Mouse (Mus musculus) embryonic facial prominence, embryonic 13.5 days (tissue): ENCODE data around the gene B230217C12Rik. TPM values are rescaled to one million over a fixed set of nuclear protein-coding genes. Genes with fewer than 3 reads are reported as not detected.
A peak's percentile ranks its signal among the peaks of the same experiment; 100 is the strongest.

Experiments used
- ATAC-seq: fragments of 200-750 bp; cut with Nextera tagmentation; 2 replicates; pipeline ENCODE4 v1.8.0; 2017; ENCODE audit warnings: low read depth; ENCODE audit not compliant: insufficient number of reproducible peaks, insufficient read depth, low FRiP score, low TSS enrichment
- H3K27ac ChIP-seq: fragments of 300-500 bp; sonication (generic); 2 replicates; pipeline ENCODE4 v1.5.1; 2015; ENCODE audit warnings: moderate library complexity, mild to moderate bottlenecking, inconsistent platforms
- H3K27me3 ChIP-seq: fragments of 300-500 bp; sonication (generic); 2 replicates; pipeline ENCODE4 v1.6.1; 2015; ENCODE audit warnings: mild to moderate bottlenecking, inconsistent platforms
- H3K36me3 ChIP-seq: fragments of 300-500 bp; sonication (generic); 2 replicates; pipeline ENCODE4 v1.6.1; 2015; ENCODE audit warnings: mild to moderate bottlenecking, inconsistent platforms
- H3K4me1 ChIP-seq: fragments of 300-500 bp; sonication (generic); 2 replicates; pipeline ENCODE4 v1.6.1; 2015; ENCODE audit warnings: inconsistent platforms
- H3K4me2 ChIP-seq: fragments of 300-500 bp; sonication (generic); 2 replicates; pipeline ENCODE4 v1.6.1; 2015; ENCODE audit warnings: moderate library complexity, mild to moderate bottlenecking, inconsistent platforms
- H3K4me3 ChIP-seq: fragments of 300-500 bp; sonication (generic); 2 replicates; pipeline ENCODE4 v1.5.1; 2015; ENCODE audit warnings: mild to moderate bottlenecking, inconsistent platforms
- H3K9ac ChIP-seq: fragments of 300-500 bp; sonication (generic); 2 replicates; pipeline ENCODE4 v1.6.1; 2015; ENCODE audit warnings: mild to moderate bottlenecking, inconsistent platforms
- H3K9me3 ChIP-seq: fragments of 300-500 bp; sonication (generic); 2 replicates; pipeline ENCODE4 v1.6.1; 2016; ENCODE audit warnings: inconsistent platforms
- WGBS: fragments of 180-500 bp; shearing (Covaris S2); methylation state at CpG from one replicate; pipeline ENCODE4 v1.1.7; 2015; ENCODE audit warnings: mixed read lengths; 5-methylcytosine and 5-hydroxymethylcytosine counted together
- polyA plus RNA-seq: library from polyadenylated mRNA; unstranded; fragments of >200 nt; fragmentation: Nextera tagmentation; extraction: Ambion mirVana; gene quantifications from 2 replicates; pipeline ENCODE4 v1.2.1, GENCODE M21; 2015

Gene B230217C12Rik
- polyA plus RNA-seq, 1 experiment from 2014 or later, result 11.8 TPM

DNA sequence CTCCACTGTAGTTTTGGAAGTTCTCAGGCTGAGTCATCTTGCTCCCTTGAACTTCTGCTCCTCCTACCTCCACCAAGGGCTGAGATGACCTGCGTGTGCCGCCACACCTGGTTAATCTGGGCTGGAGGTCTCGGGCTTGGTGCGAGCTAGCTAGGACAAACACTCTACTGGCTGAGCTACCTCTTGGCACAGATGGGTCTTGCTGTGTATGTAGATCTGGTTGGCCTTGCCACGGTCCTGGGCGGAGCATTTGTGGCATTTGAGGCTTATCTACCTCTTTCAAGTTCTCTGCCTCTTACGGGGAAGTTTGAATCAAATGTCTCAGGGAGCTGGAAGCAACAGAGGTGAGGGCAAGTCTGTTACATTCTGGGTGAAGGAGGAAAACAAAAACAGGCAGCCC lies 30.2 kb upstream of the B230217C12Rik start:
- H3K9me3 ChIP-seq, result no peaks in the 10 kb centered on the region
- H3K27ac ChIP-seq, result no peak overlapping the region; the same call in 1 of the 2 replicates
- no peaks in the 10 kb centered on the region for H3K27me3 ChIP-seq
- H3K4me2 ChIP-seq, result no peak overlapping the region
- H3K36me3 ChIP-seq, result peaks cover 65% of the 10 kb centered on the region
- no peak overlapping the region for H3K9ac ChIP-seq
- no peak overlapping the region for H3K4me3 ChIP-seq
- WGBS, result 59% methylated on average over 7 of the region's 7 CpGs
- ATAC-seq, result no peak
- H3K4me1 ChIP-seq, result peaks cover 90% of the 10 kb centered on the region

DNA sequence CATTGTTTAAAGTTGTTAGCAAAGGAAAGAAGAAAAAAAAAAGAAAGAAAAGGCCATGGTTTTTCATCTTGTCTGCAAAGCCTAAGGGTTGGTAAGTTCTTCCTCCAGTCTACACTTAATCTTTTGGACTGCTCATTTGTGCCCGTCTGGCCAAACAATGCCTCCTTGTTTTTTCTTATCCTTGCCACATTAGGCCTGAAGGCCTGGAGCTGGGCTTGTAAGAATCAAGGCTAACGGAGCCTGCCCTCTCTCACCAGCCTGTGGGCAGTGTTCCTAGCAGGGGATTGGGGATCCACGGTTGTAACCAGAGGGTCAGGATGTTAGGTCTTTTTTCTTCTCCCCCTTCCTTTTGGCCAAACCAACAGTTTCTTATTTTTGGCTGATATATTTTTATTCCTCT lies 29.6 kb upstream of the B230217C12Rik start:
- H3K27ac ChIP-seq, result no peak overlapping the region
- no peaks in the 10 kb centered on the region for H3K27me3 ChIP-seq
- peaks cover 71% of the 10 kb centered on the region for H3K36me3 ChIP-seq
- no peak overlapping the region for H3K4me2 ChIP-seq
- no peaks in the 10 kb centered on the region for H3K9me3 ChIP-seq
- H3K9ac ChIP-seq, result no peak overlapping the region
- peaks cover 90% of the 10 kb centered on the region for H3K4me1 ChIP-seq
- no peak for ATAC-seq
- H3K4me3 ChIP-seq, result no peak overlapping the region
- 21% methylated on average over 3 of the region's 3 CpGs for WGBS

DNA sequence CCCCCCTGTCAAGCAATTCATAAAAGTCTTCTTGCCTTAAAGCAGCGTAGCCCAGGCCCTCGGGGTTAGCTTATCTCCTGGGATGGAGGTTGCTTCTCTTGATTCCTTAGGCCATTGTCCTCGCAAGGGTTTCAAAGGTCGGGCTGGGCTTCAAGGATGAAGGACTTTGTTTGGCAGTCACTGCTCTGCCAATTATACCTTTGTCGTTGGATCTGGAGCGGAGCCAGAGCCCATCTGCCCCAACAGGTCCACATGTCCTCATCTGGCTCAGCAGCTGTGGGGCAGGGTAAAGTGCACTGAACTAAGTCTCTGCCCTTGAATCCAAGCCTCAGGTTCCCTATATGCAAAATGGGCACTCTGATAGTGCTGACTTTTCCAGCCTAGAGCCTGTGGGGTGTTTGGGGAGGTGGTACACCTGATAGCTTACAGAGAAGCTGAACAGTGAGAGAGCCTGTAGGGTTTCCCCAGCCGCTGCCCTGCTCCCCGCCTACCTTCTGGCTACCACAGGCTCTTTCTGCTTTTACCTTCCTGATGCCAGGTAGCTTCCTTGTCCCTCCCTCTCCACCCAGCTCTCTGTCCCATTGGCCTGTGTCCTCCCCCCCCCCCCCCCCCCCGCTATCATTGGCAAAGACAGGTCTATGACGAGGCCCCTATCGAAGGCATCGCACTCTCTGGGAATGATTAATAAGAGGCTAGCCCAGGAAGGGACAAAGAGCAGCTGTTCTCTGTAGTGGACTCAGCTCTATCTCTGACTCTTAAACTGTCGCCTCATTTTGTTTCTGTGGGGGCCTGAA lies 28.8 kb upstream of the B230217C12Rik start:
- ATAC-seq, result no peak
- Histone ChIP-seq H3K27ac (0 out of 2 replicates have a peak overlapping the region, but pooled peaks have one; percentile 22), H3K27me3 (no peaks in the 10 kb centered on the region), H3K9ac (0 out of 2 replicates have a peak overlapping the region, but pooled peaks have one; percentile 36), H3K4me1 (peaks cover 90% of the 10 kb centered on the region), H3K4me2 (peak overlapping the region; percentile 24), H3K9me3 (no peaks in the 10 kb centered on the region), H3K4me3 (no peak overlapping the region), H3K36me3 (peaks cover 71% of the 10 kb centered on the region)
- 28% methylated on average over 13 of the region's 13 CpGs for WGBS

DNA sequence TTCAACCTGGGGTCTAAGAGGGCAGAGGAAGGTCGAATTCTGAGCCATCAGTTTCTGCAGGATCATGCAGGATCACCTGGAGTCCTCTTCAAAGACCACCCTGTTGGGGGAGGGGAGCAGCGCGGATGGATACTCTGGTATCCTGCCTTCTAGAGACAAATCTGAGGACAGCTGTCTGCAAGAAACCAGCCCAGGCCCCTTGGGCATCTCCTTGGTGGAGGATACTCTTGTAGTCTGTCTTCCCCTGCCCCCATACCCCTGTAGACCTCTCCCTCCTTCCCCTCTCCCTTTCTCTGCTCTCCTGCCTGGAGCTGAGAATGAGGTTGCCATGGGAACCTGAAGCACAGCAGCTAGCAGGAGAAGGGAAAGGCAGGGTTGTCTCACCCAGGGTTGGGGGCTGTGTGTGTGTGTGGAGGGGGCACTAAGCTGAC lies 28.1 kb upstream of the B230217C12Rik start:
- no peak for ATAC-seq
- Histone ChIP-seq H3K9ac (peak overlapping the region; percentile 27; the same call in 1 of the 2 replicates), H3K36me3 (peaks cover 69% of the 10 kb centered on the region), H3K9me3 (no peaks in the 10 kb centered on the region), H3K4me1 (peaks cover 92% of the 10 kb centered on the region), H3K27me3 (no peaks in the 10 kb centered on the region), H3K4me2 (peak overlapping the region; percentile 24), H3K27ac (peak overlapping the region; percentile 22; the same call in 1 of the 2 replicates), H3K4me3 (no peak overlapping the region)
- WGBS, result 30% methylated on average over 3 of the region's 3 CpGs

DNA sequence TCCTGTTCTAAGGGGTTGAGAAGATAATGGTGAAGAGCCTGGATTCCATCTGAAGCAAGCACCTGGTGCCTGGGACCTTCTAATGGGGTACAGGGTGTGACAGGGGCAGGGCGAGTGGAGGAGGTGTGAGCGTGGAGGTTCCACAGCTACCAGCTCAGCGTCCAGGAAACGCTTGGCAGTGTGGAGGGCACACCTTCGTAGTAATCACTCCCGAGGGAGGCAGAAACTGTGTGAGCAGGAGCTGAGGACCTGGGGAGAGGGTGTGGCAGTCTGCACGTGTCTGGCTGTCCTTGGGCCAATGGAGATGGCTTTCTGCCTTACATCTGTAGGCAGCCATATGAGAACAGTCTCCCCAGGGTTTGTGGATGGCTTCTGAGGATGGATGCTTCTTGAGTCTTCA lies 27.5 kb upstream of the B230217C12Rik start:
- H3K36me3 ChIP-seq, result peaks cover 70% of the 10 kb centered on the region
- H3K27me3 ChIP-seq, result no peaks in the 10 kb centered on the region
- H3K4me1 ChIP-seq, result peaks cover 92% of the 10 kb centered on the region
- peak overlapping the region; percentile 22; the same call in 1 of the 2 replicates for H3K27ac ChIP-seq
- H3K9me3 ChIP-seq, result no peaks in the 10 kb centered on the region
- no peak overlapping the region for H3K4me2 ChIP-seq
- no peak for ATAC-seq
- H3K9ac ChIP-seq, result 0 out of 2 replicates have a peak overlapping the region, but pooled peaks have one; percentile 27
- H3K4me3 ChIP-seq, result no peak overlapping the region
- WGBS, result 56% methylated on average over 7 of the region's 7 CpGs

DNA sequence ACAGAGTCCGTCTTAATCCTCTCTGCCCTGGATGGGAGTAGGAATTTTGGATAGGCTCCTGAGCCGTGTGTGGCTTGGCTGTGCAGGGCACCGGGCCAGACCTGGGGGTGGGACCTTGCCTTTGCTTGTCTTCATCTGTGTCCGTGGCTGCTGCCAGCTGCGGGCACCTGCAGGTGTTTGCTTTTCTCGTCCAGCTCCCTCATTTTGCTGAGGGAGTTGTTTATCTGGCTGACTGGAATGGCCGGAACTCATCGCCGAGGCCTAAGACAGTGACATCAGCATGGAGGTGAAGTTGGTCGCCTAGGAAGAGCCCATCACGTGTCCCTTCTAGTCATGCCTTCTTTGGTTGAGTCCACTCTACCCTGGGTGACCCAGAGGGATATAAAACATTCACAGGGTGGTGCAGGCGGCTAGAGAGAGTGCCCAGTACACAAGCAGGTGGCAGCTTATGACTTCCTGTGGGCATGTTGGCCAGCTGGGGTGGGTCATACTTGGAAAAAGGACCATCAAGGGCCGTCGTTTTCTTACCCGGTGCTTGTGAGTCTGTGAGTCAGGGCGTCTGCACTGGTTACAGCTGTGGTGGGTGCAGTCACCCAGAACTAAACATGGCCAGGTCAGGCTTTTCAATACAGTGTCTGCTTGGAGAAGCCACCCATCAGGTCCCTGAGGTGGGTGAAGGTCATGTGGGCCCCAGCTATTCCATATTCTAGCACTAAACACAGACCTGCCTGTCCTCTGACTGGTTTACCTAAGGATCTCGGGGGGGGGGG lies 26.6 kb upstream of the B230217C12Rik start:
- no peak for ATAC-seq
- H3K4me3 ChIP-seq, result no peak overlapping the region
- H3K9ac ChIP-seq, result 0 out of 2 replicates have a peak overlapping the region, but pooled peaks have one; percentile 27
- no peaks in the 10 kb centered on the region for H3K9me3 ChIP-seq
- peaks cover 70% of the 10 kb centered on the region for H3K36me3 ChIP-seq
- peaks cover 92% of the 10 kb centered on the region for H3K4me1 ChIP-seq
- H3K27me3 ChIP-seq, result no peaks in the 10 kb centered on the region
- H3K27ac ChIP-seq, result no peak overlapping the region; the same call in 1 of the 2 replicates
- no peak overlapping the region for H3K4me2 ChIP-seq
- 80% methylated on average over 17 of the region's 17 CpGs for whole genome bisulfite sequencing

DNA sequence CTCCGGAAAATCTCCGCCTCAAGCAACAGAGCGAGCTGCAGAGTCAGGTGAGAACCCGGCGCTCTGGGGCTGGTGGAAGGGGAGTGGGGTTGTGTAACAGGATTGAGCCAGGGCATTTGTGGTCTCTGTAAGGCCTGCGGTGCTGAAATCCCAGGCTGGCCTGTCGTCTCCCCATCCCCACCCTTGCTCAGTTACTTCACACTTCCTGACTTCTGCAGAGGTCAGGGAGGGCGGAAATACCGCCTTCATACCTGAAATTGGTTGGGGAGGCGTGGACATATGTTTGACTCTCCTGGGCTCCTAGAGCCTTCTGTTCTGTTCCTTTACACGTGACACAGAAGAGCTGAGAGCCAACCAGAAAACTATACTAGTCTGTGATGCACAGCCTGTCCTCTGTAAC lies 24.8 kb upstream of the B230217C12Rik start:
- H3K4me1 ChIP-seq, result peaks cover 80% of the 10 kb centered on the region
- H3K4me3 ChIP-seq, result no peak overlapping the region
- peaks cover 75% of the 10 kb centered on the region for H3K36me3 ChIP-seq
- H3K9ac ChIP-seq, result peak overlapping the region; percentile 44; the same call in 1 of the 2 replicates
- ATAC-seq, result no peak
- H3K27me3 ChIP-seq, result no peaks in the 10 kb centered on the region
- H3K9me3 ChIP-seq, result no peaks in the 10 kb centered on the region
- peak overlapping the region; percentile 58 for H3K27ac ChIP-seq
- 51% methylated on average over 11 of the region's 11 CpGs for WGBS
- H3K4me2 ChIP-seq, result no peak overlapping the region

DNA sequence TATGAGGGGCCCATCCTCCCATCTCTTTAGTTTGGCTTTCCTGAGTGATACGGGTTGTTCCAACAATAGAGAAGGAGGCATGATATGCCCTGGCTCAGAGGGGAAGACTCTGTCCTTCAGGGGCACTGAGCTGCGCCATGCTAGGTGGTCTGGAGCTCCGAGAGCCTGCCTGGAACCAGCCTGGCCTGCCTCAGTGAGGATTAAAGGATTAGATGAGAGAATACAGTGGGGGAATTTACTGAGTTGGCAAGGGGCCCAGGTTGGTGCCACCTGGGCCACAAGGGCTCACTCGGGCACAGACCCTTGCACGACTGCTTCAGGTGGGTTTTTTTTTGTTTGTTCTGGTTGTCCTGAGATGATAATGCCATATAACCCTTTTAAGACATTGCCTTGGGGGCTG lies 24.4 kb upstream of the B230217C12Rik start:
- Histone ChIP-seq H3K9ac (no peak overlapping the region; the same call in 1 of the 2 replicates), H3K27ac (peak overlapping the region; percentile 58; the same call in 1 of the 2 replicates), H3K9me3 (no peaks in the 10 kb centered on the region), H3K4me3 (no peak overlapping the region), H3K4me2 (peak overlapping the region; percentile 10; the same call in 1 of the 2 replicates), H3K4me1 (peaks cover 76% of the 10 kb centered on the region), H3K36me3 (peaks cover 80% of the 10 kb centered on the region), H3K27me3 (no peaks in the 10 kb centered on the region)
- ATAC-seq, result no peak
- WGBS, result 51% methylated on average over 5 of the region's 5 CpGs

DNA sequence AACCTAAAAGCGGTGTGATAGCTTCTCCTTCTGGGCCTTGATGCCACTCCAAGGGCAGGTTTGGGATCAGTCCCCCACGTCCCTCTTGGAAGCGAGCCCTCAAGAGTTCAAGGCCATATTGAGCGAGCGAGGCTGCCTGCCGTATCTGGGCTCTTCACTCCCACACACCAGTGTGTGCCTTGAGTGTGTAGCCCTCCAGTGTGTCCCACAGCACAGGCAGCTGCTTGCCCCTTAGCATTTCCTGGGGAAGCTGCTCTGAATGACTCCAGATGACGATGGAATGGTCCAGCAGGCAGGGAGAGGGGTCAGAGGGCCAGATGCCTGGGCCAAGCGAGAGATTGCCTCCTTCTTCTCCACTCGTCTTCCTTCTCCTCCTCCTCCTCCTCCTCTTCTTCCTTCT lies 23.7 kb upstream of the B230217C12Rik start:
- H3K27ac ChIP-seq, result peak overlapping the region; percentile 63
- 31% methylated on average over 9 of the region's 9 CpGs for WGBS
- peaks cover 87% of the 10 kb centered on the region for H3K36me3 ChIP-seq
- H3K9me3 ChIP-seq, result no peaks in the 10 kb centered on the region
- no peaks in the 10 kb centered on the region for H3K27me3 ChIP-seq
- ATAC-seq, result no peak
- H3K9ac ChIP-seq, result peak overlapping the region; percentile 41
- peaks cover 69% of the 10 kb centered on the region for H3K4me1 ChIP-seq
- H3K4me2 ChIP-seq, result no peak overlapping the region
- no peak overlapping the region for H3K4me3 ChIP-seq

DNA sequence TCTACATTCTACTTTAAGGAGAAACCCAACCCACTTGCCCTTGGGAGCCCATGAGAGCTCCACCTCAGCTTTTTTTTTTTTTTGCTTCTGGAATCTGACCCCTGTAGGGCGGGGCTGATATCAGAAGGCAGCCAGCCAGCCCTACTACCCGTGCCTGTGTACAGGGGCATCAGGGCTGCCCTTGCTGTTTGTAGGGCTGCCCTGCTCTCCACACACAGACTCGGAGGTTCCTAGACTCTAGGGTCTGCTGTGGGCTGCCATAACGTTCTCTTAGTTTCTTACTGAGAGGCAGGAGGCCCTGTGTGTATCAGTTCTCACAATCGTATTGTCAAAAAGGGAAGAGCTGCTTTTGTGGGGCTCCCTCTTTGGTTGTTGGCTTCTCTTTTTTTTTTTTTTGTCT lies 23.2 kb upstream of the B230217C12Rik start:
- Histone ChIP-seq H3K9ac (no peak overlapping the region), H3K9me3 (no peaks in the 10 kb centered on the region), H3K4me3 (no peak overlapping the region), H3K27me3 (no peaks in the 10 kb centered on the region), H3K36me3 (peaks cover 88% of the 10 kb centered on the region), H3K4me1 (peaks cover 64% of the 10 kb centered on the region), H3K27ac (peak overlapping the region; percentile 63), H3K4me2 (no peak overlapping the region)
- WGBS, result 25% methylated on average over 5 of the region's 5 CpGs
- no peak for ATAC-seq

DNA sequence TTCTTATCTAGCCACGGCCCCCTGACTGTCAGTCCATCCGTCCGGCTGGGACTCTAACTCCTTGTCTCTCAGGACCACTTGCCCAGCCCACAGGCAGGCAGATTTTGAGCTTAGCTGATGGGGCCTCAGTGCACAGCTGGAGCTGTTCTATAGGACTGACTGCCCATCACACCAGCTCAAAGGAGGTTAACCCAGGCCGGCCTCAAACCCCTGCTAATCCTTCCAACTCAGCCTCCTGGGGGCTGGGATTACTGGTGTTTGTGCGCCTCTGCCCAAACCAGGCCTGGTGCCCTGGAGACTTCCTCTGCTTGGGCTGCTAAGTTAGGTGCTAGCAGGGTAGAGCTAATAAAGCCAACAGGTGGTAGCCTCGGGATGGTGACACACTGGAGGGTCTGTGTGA lies 22.6 kb upstream of the B230217C12Rik start:
- Histone ChIP-seq H3K4me3 (no peak overlapping the region), H3K36me3 (peaks cover 88% of the 10 kb centered on the region), H3K9me3 (no peaks in the 10 kb centered on the region), H3K27ac (peak overlapping the region; percentile 66), H3K9ac (no peak overlapping the region), H3K27me3 (no peaks in the 10 kb centered on the region), H3K4me2 (no peak overlapping the region), H3K4me1 (peaks cover 58% of the 10 kb centered on the region)
- no peak for ATAC-seq
- WGBS, result 41% methylated on average over 6 of the region's 6 CpGs
